Mouse (Mus musculus): ENCODE data around the gene Fry. TPM values are rescaled to one million over a fixed set of nuclear protein-coding genes. Genes with fewer than 3 reads are reported as not detected.

Gene Fry
- polyA plus RNA-seq, 1 experiment from 2014 or later = 14.7 TPM

GRCm38 (mm10) chr5:150346378-150346777 is 227.9 kb downstream of the Fry start:
- peak overlapping the region; percentile 67; the same call in 1 of the 2 replicates for H3K27ac ChIP-seq
- WGBS = 23% methylated on average over 4 of the region's 4 CpGs
- no peak overlapping the region for H3K4me3 ChIP-seq

GRCm38 (mm10) chr5:150347845-150348244 is 229.4 kb downstream of the Fry start:
- H3K4me3 ChIP-seq = no peak overlapping the region
- H3K27me3 ChIP-seq (ENCODE audit: insufficient read depth, poor library complexity, severe bottlenecking) = no peaks in the 10 kb centered on the region
- peaks cover 36% of the 10 kb centered on the region for H3K36me3 ChIP-seq
- H3K4me1 ChIP-seq = peaks cover 12% of the 10 kb centered on the region
- H3K27ac ChIP-seq = no peak overlapping the region
- 90% methylated on average over 2 of the region's 2 CpGs for WGBS
- no peak for DNase-seq (ENCODE audit: low spot score)
- peaks cover 4% of the 10 kb centered on the region; the same call in 1 of the 2 replicates for H3K9me3 ChIP-seq

More at GRCm38 (mm10) chr5:150346378-150346777, 227.9 kb downstream of the Fry start:
- peaks cover 12% of the 10 kb centered on the region for H3K4me1 ChIP-seq
- H3K36me3 ChIP-seq = peaks cover 44% of the 10 kb centered on the region
- DNase-seq (ENCODE audit: low spot score) = no peak
- no peaks in the 10 kb centered on the region for H3K27me3 ChIP-seq (ENCODE audit: insufficient read depth, poor library complexity, severe bottlenecking)
- peaks cover 4% of the 10 kb centered on the region; the same call in 1 of the 2 replicates for H3K9me3 ChIP-seq

- Histone ChIP-seq H3K4me1 (peaks cover 12% of the 10 kb centered on the region), H3K27ac (no peak overlapping the region), H3K9me3 (peaks cover 4% of the 10 kb centered on the region; the same call in 1 of the 2 replicates), H3K27me3 (ENCODE audit: insufficient read depth, poor library complexity, severe bottlenecking) (no peaks in the 10 kb centered on the region), H3K4me3 (no peak overlapping the region), H3K36me3 (peaks cover 34% of the 10 kb centered on the region)
- 92% methylated on average over 1 of the region's 1 CpGs for whole genome bisulfite sequencing
- no peak for DNase-seq (ENCODE audit: low spot score)
Measured at GRCm38 (mm10) chr5:150348302-150348701, 229.9 kb downstream of the Fry start.

GRCm38 (mm10) chr5:150351191-150351590 is 232.7 kb downstream of the Fry start:
- Histone ChIP-seq H3K4me3 (no peak overlapping the region), H3K27ac (no peak overlapping the region), H3K36me3 (peaks cover 52% of the 10 kb centered on the region), H3K27me3 (ENCODE audit: insufficient read depth, poor library complexity, severe bottlenecking) (no peaks in the 10 kb centered on the region), H3K4me1 (peaks cover 7% of the 10 kb centered on the region; the same call in 1 of the 2 replicates), H3K9me3 (peaks cover 4% of the 10 kb centered on the region; the same call in 1 of the 2 replicates)
- no peak for DNase-seq (ENCODE audit: low spot score)
- 74% methylated on average over 2 of the region's 2 CpGs for WGBS

GRCm38 (mm10) chr5:150358671-150359070 is 240.2 kb downstream of the Fry start:
- 86% methylated on average over 14 of the region's 14 CpGs for WGBS
- Histone ChIP-seq H3K9me3 (no peaks in the 10 kb centered on the region), H3K36me3 (peaks cover 69% of the 10 kb centered on the region), H3K4me1 (no peaks in the 10 kb centered on the region), H3K27ac (no peak overlapping the region), H3K4me3 (no peak overlapping the region), H3K27me3 (ENCODE audit: insufficient read depth, poor library complexity, severe bottlenecking) (no peaks in the 10 kb centered on the region)
- DNase-seq (ENCODE audit: low spot score) = no peak

GRCm38 (mm10) chr5:150362241-150362640 is 243.8 kb downstream of the Fry start:
- no peaks in the 10 kb centered on the region for H3K4me1 ChIP-seq
- H3K4me3 ChIP-seq = no peak overlapping the region
- H3K27ac ChIP-seq = no peak overlapping the region
- 88% methylated on average over 6 of the region's 6 CpGs for WGBS
- H3K9me3 ChIP-seq = no peaks in the 10 kb centered on the region
- no peaks in the 10 kb centered on the region for H3K27me3 ChIP-seq (ENCODE audit: insufficient read depth, poor library complexity, severe bottlenecking)
- no peak for DNase-seq (ENCODE audit: low spot score)
- H3K36me3 ChIP-seq = peaks cover 75% of the 10 kb centered on the region

GRCm38 (mm10) chr5:150364621-150365020 is 246.2 kb downstream of the Fry start:
- Histone ChIP-seq H3K9me3 (no peaks in the 10 kb centered on the region), H3K27ac (no peak overlapping the region), H3K4me1 (peaks cover 5% of the 10 kb centered on the region), H3K4me3 (no peak overlapping the region), H3K36me3 (peaks cover 63% of the 10 kb centered on the region), H3K27me3 (ENCODE audit: insufficient read depth, poor library complexity, severe bottlenecking) (no peaks in the 10 kb centered on the region)
- DNase-seq (ENCODE audit: low spot score) = peak; percentile 56
- 84% methylated on average over 3 of the region's 3 CpGs for WGBS

- H3K27ac ChIP-seq = no peak overlapping the region
- WGBS = 82% methylated on average over 4 of the region's 4 CpGs
- H3K4me3 ChIP-seq = no peak overlapping the region
- H3K27me3 ChIP-seq (ENCODE audit: insufficient read depth, poor library complexity, severe bottlenecking) = no peaks in the 10 kb centered on the region
- H3K9me3 ChIP-seq = no peaks in the 10 kb centered on the region
- DNase-seq (ENCODE audit: low spot score) = no peak
- peaks cover 44% of the 10 kb centered on the region for H3K36me3 ChIP-seq
- H3K4me1 ChIP-seq = peaks cover 20% of the 10 kb centered on the region
Measured at GRCm38 (mm10) chr5:150367027-150367426, 248.6 kb downstream of the Fry start.

GRCm38 (mm10) chr5:150370291-150370690 is 251.8 kb downstream of the Fry start:
- peaks cover 39% of the 10 kb centered on the region for H3K4me1 ChIP-seq
- H3K9me3 ChIP-seq = no peaks in the 10 kb centered on the region
- no peaks in the 10 kb centered on the region for H3K27me3 ChIP-seq (ENCODE audit: insufficient read depth, poor library complexity, severe bottlenecking)
- peak overlapping the region; percentile 72 for H3K27ac ChIP-seq
- no peak for DNase-seq (ENCODE audit: low spot score)
- peaks cover 38% of the 10 kb centered on the region for H3K36me3 ChIP-seq
- 39% methylated on average over 6 of the region's 6 CpGs for WGBS
- H3K4me3 ChIP-seq = no peak overlapping the region

- Histone ChIP-seq H3K4me3 (no peak overlapping the region), H3K9me3 (no peaks in the 10 kb centered on the region), H3K27me3 (ENCODE audit: insufficient read depth, poor library complexity, severe bottlenecking) (no peaks in the 10 kb centered on the region), H3K36me3 (peaks cover 32% of the 10 kb centered on the region), H3K27ac (peak overlapping the region; percentile 72; the same call in 1 of the 2 replicates), H3K4me1 (peaks cover 39% of the 10 kb centered on the region)
- no peak for DNase-seq (ENCODE audit: low spot score)
Measured at GRCm38 (mm10) chr5:150370895-150371294, 252.4 kb downstream of the Fry start.

- no peaks in the 10 kb centered on the region for H3K27me3 ChIP-seq (ENCODE audit: insufficient read depth, poor library complexity, severe bottlenecking)
- H3K27ac ChIP-seq = peak overlapping the region; percentile 42
- WGBS = 71% methylated on average over 3 of the region's 3 CpGs
Measured at GRCm38 (mm10) chr5:150372956-150373355, 254.5 kb downstream of the Fry start.

GRCm38 (mm10) chr5:150374778-150375559 is 256.5 kb downstream of the Fry start:
- H3K9me3 ChIP-seq = no peaks in the 10 kb centered on the region
- H3K27ac ChIP-seq = peak overlapping the region; percentile 43; the same call in 1 of the 2 replicates
- peaks cover 31% of the 10 kb centered on the region for H3K4me1 ChIP-seq
- 80% methylated on average over 8 of the region's 8 CpGs for WGBS
- H3K4me3 ChIP-seq = no peak overlapping the region
- H3K27me3 ChIP-seq (ENCODE audit: insufficient read depth, poor library complexity, severe bottlenecking) = no peaks in the 10 kb centered on the region
- H3K36me3 ChIP-seq = peaks cover 32% of the 10 kb centered on the region
- no peak for DNase-seq (ENCODE audit: low spot score)

More at GRCm38 (mm10) chr5:150372956-150373355, 254.5 kb downstream of the Fry start:
- peaks cover 18% of the 10 kb centered on the region for H3K36me3 ChIP-seq
- no peak for DNase-seq (ENCODE audit: low spot score)
- H3K4me3 ChIP-seq = no peak overlapping the region
- H3K4me1 ChIP-seq = peaks cover 39% of the 10 kb centered on the region
- no peaks in the 10 kb centered on the region for H3K9me3 ChIP-seq

- H3K4me1 ChIP-seq = peaks cover 10% of the 10 kb centered on the region; the same call in 1 of the 2 replicates
- DNase-seq (ENCODE audit: low spot score) = no peak
- no peaks in the 10 kb centered on the region for H3K9me3 ChIP-seq
- H3K4me3 ChIP-seq = no peak overlapping the region
- no peaks in the 10 kb centered on the region for H3K27me3 ChIP-seq (ENCODE audit: insufficient read depth, poor library complexity, severe bottlenecking)
- WGBS = 83% methylated on average over 18 of the region's 18 CpGs
- H3K27ac ChIP-seq = peak overlapping the region; percentile 57
- peaks cover 64% of the 10 kb centered on the region for H3K36me3 ChIP-seq
Measured at GRCm38 (mm10) chr5:150378586-150378985, 260.1 kb downstream of the Fry start.

Data from heart, embryonic 10.5 days (tissue).